Mouse (Mus musculus) E14TG2a.4 (cell line): Measurements from ENCODE around the gene Il4.
"Not testable (repeated sequence)": the region's sequence is repeated elsewhere in the genome, so short reads cannot be mapped to it uniquely, and the experiment has no call there.

Experiments used
- CTCF ChIP-seq: conservative IDR thresholded peaks from 2 replicates; pipeline ENCODE4 v1.5.1; 2014; ENCODE audit warnings: low read length
- NANOG ChIP-seq: IDR thresholded peaks from 2 replicates; pipeline ENCODE4 v1.6.1; 2014; ENCODE audit warnings: borderline replicate concordance, low read length, mixed read lengths

GRCm38 (mm10) chr11:53559980-53560379, 58.5 kb downstream of the Il4 start:
- TF ChIP-seq CTCF, NANOG: not testable (repeated sequence)
